Mouse (Mus musculus) neural tube, embryonic 13.5 days (tissue): Measurements from ENCODE around the gene Gm9837. TPM values are rescaled to one million over a fixed set of nuclear protein-coding genes. Genes with fewer than 3 reads are reported as not detected.

Source experiments
- ATAC-seq: fragments of 200-750 bp; cut with Nextera tagmentation; 2 replicates; pipeline ENCODE4 v1.8.0; 2017; ENCODE audit warnings: low read depth, mild to moderate bottlenecking, moderate TSS enrichment, moderate library complexity
- H3K27ac ChIP-seq: fragments of 300-500 bp; sonication (generic); replicated peaks from 2 replicates; pipeline ENCODE4 v1.5.1; 2015; ENCODE audit warnings: moderate library complexity, mild to moderate bottlenecking, inconsistent platforms
- H3K27me3 ChIP-seq: fragments of 300-500 bp; sonication (generic); 2 replicates; pipeline ENCODE4 v1.6.1; 2015; ENCODE audit warnings: mild to moderate bottlenecking, inconsistent platforms
- H3K36me3 ChIP-seq: fragments of 300-500 bp; sonication (generic); 2 replicates; pipeline ENCODE4 v1.6.1; 2015; ENCODE audit warnings: mild to moderate bottlenecking, inconsistent platforms
- H3K4me1 ChIP-seq: fragments of 300-500 bp; sonication (generic); replicated peaks from 2 replicates; pipeline ENCODE4 v1.6.1; 2015; ENCODE audit warnings: inconsistent platforms
- H3K4me2 ChIP-seq: fragments of 300-500 bp; sonication (generic); 2 replicates; pipeline ENCODE4 v1.6.1; 2015; ENCODE audit warnings: inconsistent platforms, mild to moderate bottlenecking, moderate library complexity
- H3K4me3 ChIP-seq: fragments of 300-500 bp; sonication (generic); 2 replicates; pipeline ENCODE4 v1.5.1; 2015; ENCODE audit warnings: mild to moderate bottlenecking, inconsistent platforms
- H3K9ac ChIP-seq: fragments of 300-500 bp; sonication (generic); 2 replicates; pipeline ENCODE4 v1.6.1; 2015; ENCODE audit warnings: moderate library complexity, mild to moderate bottlenecking, inconsistent platforms
- H3K9me3 ChIP-seq: fragments of 300-500 bp; sonication (generic); 2 replicates; pipeline ENCODE4 v1.6.1; 2016; ENCODE audit warnings: inconsistent platforms
- WGBS: fragments of 180-500 bp; shearing (Covaris S2); methylation state at CpG from one replicate; pipeline ENCODE4 v1.1.7; 2015; 5-methylcytosine and 5-hydroxymethylcytosine counted together
- polyA plus RNA-seq: library from polyadenylated mRNA; unstranded; fragments of >200 nt; fragmentation: Nextera tagmentation; extraction: Ambion mirVana; gene quantifications from 2 replicates; pipeline ENCODE4 v1.2.1, GENCODE M21; 2015

Gene Gm9837
- not detected in 2 replicates for polyA plus RNA-seq

DNA sequence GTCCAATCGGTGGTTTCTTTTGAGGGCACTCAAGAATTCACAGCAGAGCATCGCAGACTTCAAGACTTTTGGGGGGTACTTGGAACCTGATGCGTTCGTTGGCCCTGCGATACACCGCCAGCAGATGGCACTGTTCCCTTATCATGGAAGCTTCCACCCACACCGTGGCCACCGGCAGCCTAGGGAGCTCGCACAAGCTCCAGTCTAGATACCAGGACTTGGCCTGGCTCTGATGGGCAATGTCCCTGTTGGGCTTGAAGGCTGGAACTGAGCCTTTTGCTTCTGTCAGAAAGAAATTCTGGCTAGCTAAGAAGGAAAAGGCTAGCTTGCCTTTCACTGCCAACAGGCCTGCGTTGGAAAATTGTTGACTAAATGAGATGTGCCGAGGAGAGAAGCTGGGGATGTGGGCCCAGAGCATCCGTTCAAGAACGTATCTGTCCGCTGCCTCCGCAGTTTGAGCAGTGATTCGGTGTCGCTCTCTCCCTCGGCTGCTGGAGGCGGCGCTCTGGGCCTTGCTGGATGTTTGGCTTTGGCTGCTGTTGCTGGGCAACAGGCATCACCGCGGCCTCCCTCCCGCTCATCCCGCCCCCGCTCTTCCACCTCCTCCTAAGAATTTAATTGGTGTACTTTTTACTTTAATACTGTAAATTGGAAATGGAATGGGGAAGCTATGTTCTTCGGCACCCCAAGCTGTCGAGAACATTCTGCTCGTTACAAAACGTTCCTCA, at the start of gene Gm9837:
Gene Gm9837, minus strand, starts transcription at position 512 of the 728 bp plus-strand sequence.
- Histone ChIP-seq H3K9me3 (no peaks in the 10 kb centered on the region), H3K27me3 (peaks cover 79% of the 10 kb centered on the region), H3K36me3 (no peaks in the 10 kb centered on the region), H3K4me1 (peaks cover 33% of the 10 kb centered on the region), H3K4me3 (peak within 1 kb of the TSS; percentile 19), H3K4me2 (peak within 1 kb of the TSS; percentile 55), H3K9ac (peak within 1 kb of the TSS; percentile 43; the same call in 1 of the 2 replicates), H3K27ac (peak within 1 kb of the TSS; percentile 61)
- WGBS = 3% methylated on average over 29 of the region's 29 CpGs
- peak; percentile 71 for ATAC-seq

- Histone ChIP-seq H3K4me2 (peak within 1 kb of the TSS; percentile 77), H3K9me3 (no peaks in the 10 kb centered on the region), H3K4me1 (peaks cover 50% of the 10 kb centered on the region), H3K27ac (peak within 1 kb of the TSS; percentile 76), H3K4me3 (peak within 1 kb of the TSS; percentile 80), H3K9ac (peak within 1 kb of the TSS; percentile 89), H3K36me3 (no peaks in the 10 kb centered on the region), H3K27me3 (peaks cover 4% of the 10 kb centered on the region)
- 4% methylated on average over 79 of the region's 79 CpGs for WGBS
- ATAC-seq = peak; percentile 88
Measured at GRCm38 (mm10) chr11:53519207-53520121, 49.2 kb upstream of the Gm9837 start, which contains the start of gene Sept8. Gene Sept8, plus strand, starts transcription at chr11:53519257.

- H3K36me3 ChIP-seq = no peaks in the 10 kb centered on the region
- 54% methylated on average over 5 of the region's 5 CpGs for WGBS
- H3K27ac ChIP-seq = no peak overlapping the region
- peak overlapping the region; percentile 77 for H3K4me2 ChIP-seq
- no peak for ATAC-seq
- H3K9me3 ChIP-seq = no peaks in the 10 kb centered on the region
- H3K27me3 ChIP-seq = peaks cover 4% of the 10 kb centered on the region
- H3K4me1 ChIP-seq = peaks cover 43% of the 10 kb centered on the region
- 0 out of 2 replicates have a peak overlapping the region, but pooled peaks have one; percentile 80 for H3K4me3 ChIP-seq
- no peak overlapping the region for H3K9ac ChIP-seq
Measured at GRCm38 (mm10) chr11:53518759-53519158, 48.5 kb upstream of the Gm9837 start.

DNA sequence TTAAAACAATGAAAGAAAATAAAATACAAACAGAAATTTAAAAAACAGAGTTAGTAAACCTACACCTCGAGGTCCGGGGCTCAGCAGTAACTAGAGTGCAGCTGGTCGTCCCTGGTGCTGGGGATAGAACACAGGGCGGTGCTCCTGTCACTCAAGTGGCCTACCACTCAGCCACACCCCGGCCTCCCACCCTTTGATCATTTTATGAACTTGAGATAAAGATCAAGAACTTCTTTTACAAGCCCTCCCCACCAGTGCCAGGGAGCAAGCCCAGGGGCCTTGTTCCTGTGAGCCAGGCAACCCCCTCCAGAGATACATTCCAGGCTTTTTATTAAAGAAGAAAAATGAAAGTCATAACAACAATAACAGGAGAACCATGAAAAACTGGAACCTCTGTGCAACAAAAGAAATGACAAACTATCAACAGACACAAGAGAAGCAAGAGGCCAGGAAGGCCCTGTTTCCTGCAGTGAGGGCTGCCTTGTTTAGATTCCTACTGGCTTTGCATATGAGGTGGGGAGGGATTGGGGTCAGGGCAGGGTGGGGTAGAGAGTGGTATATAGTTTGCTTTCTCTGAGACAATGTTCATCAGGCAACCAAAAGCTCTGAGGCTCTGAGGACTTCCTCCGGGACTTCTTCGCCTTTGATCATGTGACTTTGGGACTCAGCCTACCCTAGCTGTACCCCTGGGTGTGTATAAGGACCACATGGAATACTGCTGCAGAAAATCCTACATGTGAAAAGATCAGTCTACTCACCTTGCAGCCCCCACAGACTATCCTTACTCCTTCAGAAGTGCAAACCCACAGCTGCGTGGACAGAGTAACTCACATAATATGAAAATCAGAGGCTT, 46.7 kb upstream of the Gm9837 start:
- no peak for ATAC-seq
- H3K4me1 ChIP-seq = peaks cover 27% of the 10 kb centered on the region
- H3K4me3 ChIP-seq = no peak overlapping the region
- peaks cover 4% of the 10 kb centered on the region for H3K27me3 ChIP-seq
- WGBS = 57% methylated on average over 8 of the region's 8 CpGs
- no peak overlapping the region for H3K4me2 ChIP-seq
- H3K9me3 ChIP-seq = no peaks in the 10 kb centered on the region
- no peaks in the 10 kb centered on the region for H3K36me3 ChIP-seq
- H3K27ac ChIP-seq = no peak overlapping the region
- no peak overlapping the region for H3K9ac ChIP-seq

GRCm38 (mm10) chr11:53510351-53510750, 40.1 kb upstream of the Gm9837 start:
- Histone ChIP-seq H3K4me2 (no peak overlapping the region), H3K27me3 (no peaks in the 10 kb centered on the region), H3K36me3 (no peaks in the 10 kb centered on the region), H3K4me1 (peaks cover 8% of the 10 kb centered on the region; the same call in 1 of the 2 replicates), H3K4me3 (no peak overlapping the region), H3K27ac (no peak overlapping the region), H3K9me3 (no peaks in the 10 kb centered on the region), H3K9ac (no peak overlapping the region)
- no peak for ATAC-seq
- 50% methylated on average over 5 of the region's 5 CpGs for WGBS

DNA sequence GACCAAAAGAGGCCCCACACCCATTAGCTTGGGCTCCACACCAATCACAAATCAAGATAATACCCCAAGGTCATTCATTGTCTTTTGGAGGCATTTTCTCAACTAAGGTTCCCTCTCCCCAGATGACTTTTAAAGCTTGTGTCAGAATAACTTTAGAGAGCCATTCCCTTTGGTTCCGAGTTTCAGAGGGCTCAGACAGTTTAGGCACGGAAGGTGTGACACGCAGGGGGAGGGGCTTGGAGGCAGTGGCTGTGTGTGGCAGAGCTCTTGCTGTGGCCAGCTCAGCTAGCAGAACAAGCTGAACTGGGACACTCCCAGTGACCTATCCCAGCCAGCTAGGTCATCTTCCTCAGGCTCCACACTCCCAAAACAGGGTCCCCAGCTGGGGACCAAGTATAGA, 38.3 kb upstream of the Gm9837 start:
- H3K4me3 ChIP-seq = no peak overlapping the region
- 66% methylated on average over 3 of the region's 3 CpGs for WGBS
- no peaks in the 10 kb centered on the region for H3K9me3 ChIP-seq
- no peak for ATAC-seq
- H3K27me3 ChIP-seq = no peaks in the 10 kb centered on the region
- no peak overlapping the region for H3K27ac ChIP-seq
- peaks cover 12% of the 10 kb centered on the region; the same call in 1 of the 2 replicates for H3K4me1 ChIP-seq
- H3K36me3 ChIP-seq = no peaks in the 10 kb centered on the region
- no peak overlapping the region for H3K4me2 ChIP-seq
- H3K9ac ChIP-seq = no peak overlapping the region

GRCm38 (mm10) chr11:53508152-53508551, 37.9 kb upstream of the Gm9837 start:
- H3K9ac ChIP-seq = no peak overlapping the region
- H3K9me3 ChIP-seq = no peaks in the 10 kb centered on the region

GRCm38 (mm10) chr11:53507098-53507805, 37.0 kb upstream of the Gm9837 start:
- H3K4me2 ChIP-seq = no peak overlapping the region
- H3K36me3 ChIP-seq = no peaks in the 10 kb centered on the region
- no peak overlapping the region for H3K9ac ChIP-seq
- 83% methylated on average over 9 of the region's 9 CpGs for WGBS
- no peak overlapping the region for H3K27ac ChIP-seq
- H3K4me3 ChIP-seq = no peak overlapping the region
- H3K4me1 ChIP-seq = peaks cover 12% of the 10 kb centered on the region; the same call in 1 of the 2 replicates
- no peaks in the 10 kb centered on the region for H3K9me3 ChIP-seq
- ATAC-seq = no peak
- H3K27me3 ChIP-seq = no peaks in the 10 kb centered on the region

More at GRCm38 (mm10) chr11:53508152-53508551, 37.9 kb upstream of the Gm9837 start:
- H3K4me1 ChIP-seq = peaks cover 12% of the 10 kb centered on the region; the same call in 1 of the 2 replicates
- no peak for ATAC-seq
- no peaks in the 10 kb centered on the region for H3K27me3 ChIP-seq
- H3K4me2 ChIP-seq = no peak overlapping the region
- H3K36me3 ChIP-seq = no peaks in the 10 kb centered on the region
- H3K4me3 ChIP-seq = no peak overlapping the region
- H3K27ac ChIP-seq = no peak overlapping the region
- WGBS = 50% methylated on average over 7 of the region's 7 CpGs

DNA sequence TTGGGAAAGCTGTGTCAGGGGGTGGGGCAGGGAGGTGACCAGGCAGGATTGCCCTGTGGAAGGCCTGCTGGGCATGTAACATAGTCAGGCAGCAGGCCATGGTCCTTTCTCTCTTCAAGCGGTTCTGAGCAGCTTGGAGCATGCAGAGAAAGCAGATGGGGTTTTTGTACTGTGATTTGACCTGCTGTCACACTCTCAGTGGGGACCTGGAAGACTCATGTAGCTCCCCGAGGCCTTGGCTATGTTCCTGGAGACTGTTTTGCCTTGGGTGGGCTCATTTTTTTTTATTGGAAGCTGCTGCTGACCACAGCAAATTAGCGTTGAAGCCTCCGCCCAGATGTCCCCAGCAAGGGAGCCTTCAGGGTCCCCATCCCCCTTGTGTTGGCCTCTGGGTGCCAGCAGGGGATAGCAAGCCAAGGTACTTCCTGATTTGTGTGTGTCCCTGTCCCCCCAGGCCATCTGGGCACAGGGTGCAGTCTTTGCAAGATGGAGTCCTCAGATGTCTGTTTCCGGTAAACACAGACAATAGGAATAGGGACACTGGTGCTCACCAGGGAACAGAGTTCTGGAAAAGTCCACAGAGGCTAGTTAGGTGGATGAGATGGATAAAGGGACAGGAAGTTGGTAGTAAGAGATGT, 34.9 kb upstream of the Gm9837 start:
- ATAC-seq = no peak
- Histone ChIP-seq H3K36me3 (no peaks in the 10 kb centered on the region), H3K27me3 (peaks cover 14% of the 10 kb centered on the region), H3K27ac (peak overlapping the region; percentile 39), H3K9ac (no peak overlapping the region), H3K4me1 (peaks cover 17% of the 10 kb centered on the region; the same call in 1 of the 2 replicates), H3K4me2 (no peak overlapping the region), H3K4me3 (no peak overlapping the region), H3K9me3 (no peaks in the 10 kb centered on the region)
- WGBS = 27% methylated on average over 5 of the region's 5 CpGs

- peaks cover 14% of the 10 kb centered on the region for H3K27me3 ChIP-seq
- H3K36me3 ChIP-seq = no peaks in the 10 kb centered on the region
- H3K4me3 ChIP-seq = no peak overlapping the region
- no peak for ATAC-seq
- no peaks in the 10 kb centered on the region for H3K9me3 ChIP-seq
- H3K27ac ChIP-seq = 0 out of 2 replicates have a peak overlapping the region, but pooled peaks have one; percentile 39
- no peak overlapping the region for H3K9ac ChIP-seq
- H3K4me1 ChIP-seq = peaks cover 17% of the 10 kb centered on the region; the same call in 1 of the 2 replicates
- no peak overlapping the region for H3K4me2 ChIP-seq
- 91% methylated on average over 8 of the region's 8 CpGs for WGBS
Measured at GRCm38 (mm10) chr11:53504376-53504775, 34.1 kb upstream of the Gm9837 start.
